Mouse (Mus musculus) testis, adult 2 months (tissue): ENCODE measurements around the gene Cenpa. TPM values are rescaled to one million over a fixed set of nuclear protein-coding genes. Genes with fewer than 3 reads are reported as not detected.
"Not testable (repeated sequence)": the region's sequence is repeated elsewhere in the genome, so short reads cannot be mapped to it uniquely, and the experiment has no call there.

ENCODE experiments used
- H3K27ac ChIP-seq: fragments of 200-500 bp; 2 replicates; pipeline ENCODE4 v1.5.1; 2012; ENCODE audit warnings: low read depth, low read length; ENCODE audit not compliant: control insufficient read depth, insufficient read depth
- H3K27me3 ChIP-seq: fragments of 200-500 bp; 2 replicates; pipeline ENCODE4 v1.6.1; 2012; ENCODE audit warnings: mild to moderate bottlenecking, low read length, moderate library complexity; ENCODE audit not compliant: control insufficient read depth, insufficient read depth
- H3K36me3 ChIP-seq: fragments of 200-500 bp; 2 replicates; pipeline ENCODE4 v1.6.1; 2012; ENCODE audit warnings: mild to moderate bottlenecking, low read length; ENCODE audit not compliant: control insufficient read depth, insufficient read depth
- H3K4me1 ChIP-seq: fragments of 200-500 bp; 2 replicates; pipeline ENCODE4 v1.6.1; 2012; ENCODE audit warnings: low read length; ENCODE audit not compliant: control insufficient read depth, insufficient read depth
- H3K4me3 ChIP-seq: fragments of 200-500 bp; 2 replicates; pipeline ENCODE4 v1.5.1; 2012; ENCODE audit warnings: low read depth, mild to moderate bottlenecking, low read length, moderate library complexity, mixed read lengths; ENCODE audit not compliant: control insufficient read depth
- CTCF ChIP-seq: fragments of 200-500 bp; IDR thresholded peaks from 2 replicates; pipeline ENCODE4 v1.5.1; 2012; ENCODE audit warnings: low read depth, mild to moderate bottlenecking, inconsistent platforms, low read length, moderate library complexity; ENCODE audit not compliant: control insufficient read depth, insufficient read depth, insufficient replicate concordance
- POLR2A ChIP-seq: fragments of 200-500 bp; IDR thresholded peaks from 2 replicates; pipeline ENCODE4 v1.6.1; 2012; ENCODE audit warnings: low read depth, mild to moderate bottlenecking, inconsistent platforms, low read length, moderate library complexity; ENCODE audit not compliant: control insufficient read depth
- polyA plus RNA-seq: library from polyadenylated mRNA; depleted of rRNA; stranded (reverse); fragments of >200 nt; gene quantifications from 2 replicates; pipeline ENCODE4 v1.2.3, GENCODE M21; 2012

The Cenpa gene
- polyA plus RNA-seq, 1 experiment, result 6.3 TPM

DNA sequence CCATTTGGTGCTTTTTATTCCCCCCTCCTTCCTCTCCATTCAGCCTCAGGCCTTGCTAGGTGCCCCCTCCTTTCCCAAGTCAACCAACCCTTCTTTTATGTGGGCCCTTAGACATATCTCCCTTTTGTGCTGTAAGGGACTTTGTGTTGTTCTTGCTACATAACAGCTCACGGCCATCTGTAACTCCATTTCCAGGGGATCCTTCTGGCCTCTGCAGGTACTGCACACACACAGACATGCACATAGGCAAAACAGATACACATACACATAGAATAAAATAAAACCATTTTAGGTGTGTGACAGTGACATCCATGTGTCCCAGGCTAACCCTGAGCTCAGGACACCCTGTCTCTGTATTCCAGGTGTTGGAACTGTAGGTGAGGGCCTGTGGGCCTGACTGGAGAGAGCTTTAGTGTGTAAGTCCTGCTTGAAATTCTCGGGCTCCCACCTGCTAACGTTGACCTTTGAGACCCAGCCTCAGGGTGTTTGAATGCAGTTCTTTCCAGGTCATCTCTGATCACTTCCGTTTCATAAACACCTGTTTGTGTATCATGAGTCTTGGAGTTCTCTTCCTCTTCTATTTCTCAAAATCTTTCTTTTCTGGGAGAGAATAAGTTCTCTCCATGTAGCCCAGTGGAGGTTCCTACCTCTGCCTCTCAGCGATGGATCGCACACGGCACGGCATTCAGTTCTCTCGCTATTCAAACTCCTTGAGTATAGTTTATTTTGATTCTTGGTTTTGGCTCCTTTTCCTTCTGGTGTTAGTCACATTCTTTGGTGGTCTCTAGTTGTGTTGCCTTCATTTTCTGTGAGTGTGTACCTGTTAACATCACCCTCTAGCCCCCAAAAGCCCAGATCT lies 2.3 kb downstream of the Cenpa start:
- Histone ChIP-seq H3K36me3 (no peaks in the 10 kb centered on the region), H3K4me1 (peaks cover 9% of the 10 kb centered on the region)

GRCm38 (mm10) chr5:30669496-30669830 lies 2.9 kb downstream of the Cenpa start:
- TF ChIP-seq POLR2A (no peak), CTCF (no peak)
- H3K27me3 ChIP-seq, result no peaks in the 10 kb centered on the region
- no peaks in the 10 kb centered on the region for H3K36me3 ChIP-seq
- no peak overlapping the region for H3K27ac ChIP-seq
- peaks cover 9% of the 10 kb centered on the region for H3K4me1 ChIP-seq
- H3K4me3 ChIP-seq, result no peak overlapping the region

More for the DNA sequence above, 2.3 kb downstream of the Cenpa start:
- no peak for TF ChIP-seq CTCF
- TF ChIP-seq POLR2A, result no peak
- Histone ChIP-seq H3K27ac (no peak overlapping the region), H3K4me3 (no peak overlapping the region), H3K27me3 (no peaks in the 10 kb centered on the region)

DNA sequence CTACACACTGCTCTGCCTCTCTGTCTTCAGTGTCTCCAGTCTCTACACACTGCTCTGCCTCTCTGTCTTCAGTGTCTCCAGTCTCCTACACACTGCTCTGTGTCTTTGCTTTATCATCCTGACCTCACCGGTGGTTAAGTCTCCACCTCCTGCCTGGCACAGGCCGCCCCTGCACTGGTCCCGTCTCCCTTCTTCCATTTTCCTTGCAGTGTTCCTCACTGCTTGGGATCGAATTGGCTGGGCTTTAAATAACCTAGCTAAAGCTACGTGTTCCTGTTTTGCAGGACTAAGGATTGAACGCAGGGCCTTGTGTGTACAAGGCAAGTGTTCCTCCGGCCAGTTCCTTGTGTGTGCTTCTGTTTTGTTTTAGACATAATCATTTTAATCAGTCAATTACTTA lies 3.5 kb downstream of the Cenpa start:
- Histone ChIP-seq H3K4me1 (peaks cover 9% of the 10 kb centered on the region), H3K27ac (no peak overlapping the region), H3K36me3 (no peaks in the 10 kb centered on the region), H3K27me3 (no peaks in the 10 kb centered on the region), H3K4me3 (no peak overlapping the region)
- TF ChIP-seq POLR2A, result no peak
- no peak for TF ChIP-seq CTCF

DNA sequence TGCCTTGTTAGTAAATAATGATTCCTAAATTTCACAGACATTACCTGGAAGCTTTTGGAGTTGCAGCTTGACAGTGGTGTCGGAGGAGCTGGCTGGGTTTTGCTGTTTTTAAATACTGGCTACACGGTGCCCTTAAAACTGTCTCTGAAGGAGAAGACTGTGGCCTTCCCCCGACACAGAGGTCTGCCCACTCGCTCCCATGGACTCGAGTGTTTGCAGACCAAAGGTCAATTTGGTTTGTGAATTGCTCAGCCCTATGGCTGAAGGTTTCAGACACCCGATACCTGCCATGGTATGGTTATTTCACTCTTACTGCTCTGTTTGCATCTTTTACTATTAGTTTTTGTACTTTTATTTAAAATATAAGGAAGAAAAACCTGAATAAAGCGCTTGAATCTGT lies 7.4 kb downstream of the Cenpa start:
- Histone ChIP-seq H3K27me3 (no peaks in the 10 kb centered on the region), H3K4me1 (no peaks in the 10 kb centered on the region), H3K4me3 (no peak overlapping the region), H3K36me3 (no peaks in the 10 kb centered on the region), H3K27ac (no peak overlapping the region)
- TF ChIP-seq CTCF, result no peak
- no peak for TF ChIP-seq POLR2A

- Histone ChIP-seq H3K4me1 (no peaks in the 10 kb centered on the region), H3K27me3 (no peaks in the 10 kb centered on the region), H3K27ac (no peak overlapping the region), H3K36me3 (no peaks in the 10 kb centered on the region), H3K4me3 (no peak overlapping the region)
- TF ChIP-seq POLR2A, result no peak
- TF ChIP-seq CTCF, result no peak
These were observed 10.2 kb downstream of the Cenpa start for GRCm38 (mm10) chr5:30676800-30677199.

GRCm38 (mm10) chr5:30678069-30678468 lies 11.5 kb downstream of the Cenpa start:
- H3K27me3 ChIP-seq, H3K36me3 ChIP-seq, H3K4me1 ChIP-seq, H3K27ac ChIP-seq, H3K4me3 ChIP-seq: not testable (repeated sequence)

DNA sequence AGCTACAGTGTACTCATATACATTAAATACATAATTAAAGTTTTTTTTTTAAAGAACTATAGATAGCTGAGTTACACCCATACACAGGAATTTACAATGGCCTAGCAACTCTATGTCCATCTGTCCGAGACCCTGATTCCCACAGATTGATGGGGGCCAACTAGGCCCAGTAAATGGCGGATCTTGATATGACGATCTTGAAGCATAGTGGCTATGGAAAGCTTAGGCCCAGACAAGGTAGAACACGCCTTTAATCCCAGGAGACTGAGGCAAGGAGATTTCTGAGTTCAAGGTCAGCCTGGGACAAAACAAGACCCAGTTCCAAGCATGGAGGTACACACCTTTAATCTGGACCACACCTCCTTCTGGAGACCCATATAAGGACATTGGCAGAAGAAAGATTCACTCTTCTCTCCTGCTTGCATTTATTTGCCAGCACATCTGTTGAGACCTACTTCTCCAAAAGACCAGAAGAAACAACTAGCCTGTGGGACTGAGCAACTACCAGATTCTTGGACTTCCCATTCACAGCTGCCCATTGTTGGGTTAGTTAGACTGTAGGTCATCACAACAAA lies 12.2 kb downstream of the Cenpa start:
- no peak overlapping the region for H3K4me3 ChIP-seq
- TF ChIP-seq POLR2A, result no peak
- no peak for TF ChIP-seq CTCF
- H3K4me1 ChIP-seq, result no peaks in the 10 kb centered on the region
- H3K36me3 ChIP-seq, result no peaks in the 10 kb centered on the region
- H3K27me3 ChIP-seq, result no peaks in the 10 kb centered on the region
- no peak overlapping the region for H3K27ac ChIP-seq

DNA sequence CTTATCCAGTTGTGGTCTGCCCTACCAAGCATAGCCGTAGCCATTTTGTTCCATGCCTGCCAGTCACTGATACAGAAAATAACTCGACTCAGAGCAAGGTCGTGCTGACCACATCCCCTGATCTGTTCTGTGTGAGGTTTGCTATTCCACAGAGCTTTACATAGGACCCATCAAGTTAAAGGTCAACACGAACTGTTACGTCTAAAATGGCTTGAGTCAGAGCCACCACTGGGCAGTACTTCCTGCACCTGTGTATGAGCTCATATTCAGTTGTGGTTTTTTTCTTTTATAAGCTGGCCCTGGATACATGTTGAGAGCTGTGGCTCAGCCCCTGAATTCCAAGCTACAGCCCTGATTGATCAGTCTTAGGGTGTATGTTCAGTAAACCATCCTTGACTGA lies 13.0 kb downstream of the Cenpa start:
- no peaks in the 10 kb centered on the region for H3K27me3 ChIP-seq
- H3K4me1 ChIP-seq, result no peaks in the 10 kb centered on the region
- TF ChIP-seq CTCF, result no peak
- no peak for TF ChIP-seq POLR2A
- no peak overlapping the region for H3K4me3 ChIP-seq
- no peaks in the 10 kb centered on the region for H3K36me3 ChIP-seq
- no peak overlapping the region for H3K27ac ChIP-seq
